Mouse (Mus musculus) cerebellum, adult (tissue): ENCODE measurements at regions not wholly inside any gene's neighbourhood (a gene's known extent, or its start where the extent isn't known, plus 50 kb on each side); places are given as distances from the start of the nearest gene placed in this dataset.
"Not testable (repeated sequence)": the region's sequence is repeated elsewhere in the genome, so short reads cannot be mapped to it uniquely, and the experiment has no call there.

Experiments used
- ATAC-seq: cut with Nextera tagmentation; 2 replicates; pipeline ENCODE4 v1.9.2; 2017; ENCODE audit warnings: mild to moderate bottlenecking, moderate library complexity, mixed read lengths; ENCODE audit not compliant: insufficient number of reproducible peaks, low FRiP score, low TSS enrichment

DNA sequence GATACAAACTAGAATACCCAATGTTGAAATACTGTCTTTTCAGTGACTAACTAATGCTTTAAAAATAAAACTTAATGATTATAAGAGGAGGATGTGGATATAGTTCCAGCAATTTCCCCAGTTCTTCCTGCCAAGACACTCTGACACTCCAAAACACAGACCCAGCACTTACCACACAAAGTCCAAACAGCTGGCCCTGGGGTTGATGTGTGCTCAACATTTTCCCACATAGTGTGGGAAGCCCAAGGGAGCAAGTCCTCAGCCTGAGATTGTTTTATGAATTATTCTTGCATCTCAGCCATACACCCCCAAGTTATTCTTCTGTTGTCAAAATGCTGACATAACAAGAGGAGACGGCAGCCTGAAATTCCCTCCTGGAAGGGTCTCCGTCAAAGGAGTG lies 187.5 kb upstream of the Gm21897 start:
- ATAC-seq, result no peak

DNA sequence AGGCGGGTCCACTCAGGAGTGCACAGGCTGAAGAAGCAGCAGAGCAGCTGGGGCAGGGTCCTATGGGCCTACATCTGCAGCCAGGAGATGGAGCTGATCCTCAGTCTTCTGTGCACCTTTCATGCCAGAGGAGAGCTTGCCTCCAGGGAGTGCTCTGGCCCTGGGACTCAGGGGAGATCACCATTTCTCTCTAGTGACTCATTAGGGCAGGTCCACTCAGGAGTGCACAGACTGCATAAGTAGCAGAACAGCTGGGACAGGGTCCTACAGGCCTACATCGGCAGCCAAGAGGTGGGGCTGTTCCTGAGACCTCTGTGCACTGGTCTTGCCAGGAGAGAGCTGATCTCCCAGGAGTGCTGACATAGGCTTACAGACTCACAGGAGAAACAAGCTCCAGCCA lies 159.4 kb upstream of the Gm21897 start:
- no peak for ATAC-seq

DNA sequence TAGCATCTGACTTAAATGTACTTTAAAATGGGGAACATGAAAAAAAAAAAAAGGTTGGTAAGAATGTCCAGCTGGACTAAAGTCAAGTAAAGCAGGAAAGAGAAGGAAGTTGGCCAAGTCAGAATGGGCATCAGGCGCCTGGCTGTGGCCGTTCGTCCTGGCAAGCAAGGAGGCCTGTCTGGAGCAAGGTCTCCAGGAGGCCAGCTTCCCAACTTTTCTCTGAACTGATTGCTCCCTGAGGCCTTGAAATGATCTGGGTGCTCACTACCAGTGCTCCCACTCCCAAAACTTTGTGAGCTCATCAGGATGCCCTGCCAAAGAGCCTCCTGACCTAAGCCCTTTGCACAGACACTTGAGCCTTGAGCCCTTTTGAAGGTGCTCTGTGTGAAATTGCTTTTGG lies 141.7 kb upstream of the Gm21897 start:
- ATAC-seq, result no peak

DNA sequence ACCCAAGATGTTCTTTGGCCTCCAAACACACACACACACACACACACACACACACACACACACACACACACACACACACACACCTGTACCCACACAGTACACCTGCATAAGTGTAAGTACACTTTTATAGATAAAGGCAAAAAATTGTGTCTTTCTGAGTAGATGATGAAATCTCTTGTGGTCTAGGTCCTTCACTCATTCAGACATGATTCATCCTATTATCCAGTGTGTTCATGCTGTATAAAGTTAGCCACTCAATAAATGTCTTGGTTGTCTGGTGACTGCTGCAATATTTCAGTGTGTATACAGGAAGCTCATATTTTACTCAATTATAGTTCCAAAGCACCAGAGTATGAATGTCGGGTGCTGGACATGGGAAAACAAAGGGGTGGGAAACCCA lies 131.5 kb upstream of the Gm21897 start:
- no peak for ATAC-seq

DNA sequence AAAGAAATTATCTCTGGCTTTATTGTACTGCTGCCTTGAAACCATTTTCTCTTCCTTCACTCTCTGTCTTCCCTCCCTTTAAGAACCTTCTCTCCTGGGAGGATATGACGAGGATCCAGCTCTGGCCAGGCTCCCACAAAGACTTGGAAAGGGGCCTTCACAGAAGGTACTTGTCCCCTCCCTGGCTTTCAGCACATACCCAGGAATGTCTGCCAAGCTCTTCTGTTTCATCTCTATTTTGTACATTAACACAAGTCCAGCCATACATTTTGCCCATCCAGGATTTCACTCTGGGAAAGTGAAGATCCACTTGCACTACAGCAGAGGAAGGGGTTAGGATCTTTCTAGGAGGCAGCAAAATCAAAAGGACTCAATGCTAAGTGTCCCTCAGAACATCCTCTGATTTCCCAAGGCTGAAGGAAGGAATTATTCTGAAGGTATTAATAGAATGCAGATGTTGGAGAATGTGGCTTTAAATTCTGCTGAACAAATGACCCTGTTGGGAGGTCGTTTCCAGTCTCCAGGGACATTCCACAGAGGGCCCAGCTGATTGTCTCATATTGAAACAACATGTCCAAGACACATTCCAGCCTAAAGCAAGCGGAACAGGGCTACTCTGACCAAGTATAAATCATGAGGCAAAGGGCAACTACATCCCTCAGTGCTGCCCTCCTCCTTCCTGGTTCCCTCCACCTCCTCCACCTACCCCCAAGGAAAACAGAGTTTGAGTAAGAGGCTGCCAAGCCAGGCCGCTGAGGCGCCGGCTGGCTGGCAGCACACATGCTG lies 122.1 kb upstream of the Gm21897 start:
- ATAC-seq, result no peak

DNA sequence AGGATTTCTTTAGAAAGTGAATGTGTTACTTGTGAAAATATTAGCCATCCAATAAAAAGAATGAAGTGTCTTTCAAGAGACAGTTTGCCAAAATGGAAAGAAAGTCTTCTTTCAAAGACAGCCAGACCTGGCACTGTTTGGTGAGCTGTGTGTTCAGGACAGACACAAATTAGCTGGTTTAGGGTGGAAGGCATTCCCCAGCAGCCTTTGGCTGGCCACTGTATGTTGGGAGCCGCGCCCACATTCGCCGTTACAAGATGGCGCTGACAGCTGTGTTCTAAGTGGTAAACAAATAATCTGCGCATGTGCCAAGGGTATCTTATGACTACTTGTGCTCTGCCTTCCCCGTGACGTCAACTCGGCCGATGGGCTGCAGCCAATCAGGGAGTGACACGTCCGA lies 121.3 kb upstream of the Gm21897 start:
- ATAC-seq, result not testable (repeated sequence)

DNA sequence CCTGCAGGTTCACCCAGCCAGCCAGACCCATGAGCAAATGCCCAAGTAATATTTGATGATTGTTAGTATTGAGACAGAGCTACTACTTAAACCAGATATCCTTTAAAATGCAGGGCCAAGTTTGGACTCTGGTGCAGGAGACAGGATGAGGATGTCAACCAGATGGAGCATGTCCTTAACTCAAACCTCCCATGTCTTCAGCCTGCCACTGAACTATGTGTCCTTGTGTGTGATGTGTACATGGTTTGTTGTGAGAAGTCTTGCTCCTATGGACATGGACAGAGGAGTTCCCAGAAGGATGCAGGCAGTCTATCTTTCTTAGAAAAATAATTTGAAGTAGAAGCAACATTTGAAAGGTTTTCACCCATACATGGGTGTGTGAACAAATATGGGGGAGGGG lies 120.4 kb upstream of the Gm21897 start:
- no peak for ATAC-seq

DNA sequence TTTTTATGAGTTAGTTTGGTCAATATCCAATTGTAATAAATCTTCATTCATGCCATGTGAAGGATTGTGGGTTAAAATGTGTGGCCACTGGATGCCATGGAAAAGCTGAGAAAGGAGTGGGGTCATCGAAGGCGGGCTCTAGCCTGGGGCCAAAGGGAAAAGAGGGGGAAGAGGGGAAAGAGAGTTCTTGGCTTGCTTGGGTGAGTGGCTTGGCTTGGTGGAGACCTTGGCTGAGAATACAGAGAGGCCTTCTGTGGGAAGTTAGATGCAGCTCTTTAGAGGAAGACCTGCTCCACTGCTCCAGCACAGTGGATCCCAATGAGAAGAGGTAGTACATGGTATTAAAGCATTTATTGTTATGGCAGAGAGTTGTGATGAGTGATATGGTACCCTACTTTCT lies 101.3 kb upstream of the Gm21897 start:
- ATAC-seq, result no peak

DNA sequence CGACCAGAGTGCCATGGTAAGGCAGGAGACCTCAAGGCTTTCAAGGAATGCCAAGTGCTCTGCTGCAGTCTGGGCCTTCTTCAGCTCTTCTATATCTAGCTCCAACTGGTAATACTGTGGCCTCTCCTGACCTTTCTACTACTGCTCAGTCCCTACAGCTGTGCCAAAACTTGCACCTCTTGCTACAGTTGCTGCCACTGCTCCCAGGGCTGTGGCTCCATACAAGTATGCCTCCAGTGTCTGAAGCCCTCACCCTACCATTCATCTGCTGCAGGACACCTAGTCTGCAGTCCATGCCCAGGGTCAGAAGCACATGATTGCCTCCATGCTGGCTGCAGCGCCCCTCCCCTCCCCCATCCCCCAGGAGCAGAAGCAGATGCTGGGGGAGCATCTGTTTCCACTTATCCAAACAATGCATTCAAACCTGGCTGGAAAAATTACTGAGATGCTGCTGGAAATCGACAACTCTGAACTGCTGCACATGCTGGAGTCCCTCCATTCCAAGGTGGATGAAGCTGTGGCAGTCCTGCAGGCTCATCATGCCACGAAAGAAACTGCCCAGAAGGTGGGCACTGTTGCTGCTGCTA lies 96.2 kb upstream of the Gm21897 start:
- ATAC-seq, result no peak

DNA sequence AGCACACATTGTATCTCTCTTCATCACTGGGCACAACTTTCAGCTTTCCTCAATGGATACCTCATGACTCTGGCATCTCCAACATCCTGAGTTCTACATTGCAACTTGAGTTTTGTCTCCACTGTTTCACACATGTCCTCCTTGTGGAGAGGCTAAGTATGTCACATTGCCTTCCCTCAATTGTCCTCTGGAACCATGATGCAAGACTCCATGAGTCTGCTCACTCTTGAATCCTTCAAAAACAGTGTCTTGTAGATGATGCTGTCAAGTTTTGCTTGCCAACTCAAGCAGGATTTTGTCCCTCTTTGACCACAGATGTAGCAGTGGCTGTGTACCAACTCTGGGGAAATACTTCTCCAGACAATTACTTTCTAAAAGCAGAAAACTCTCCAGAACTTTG lies 79.4 kb upstream of the Gm21897 start:
- ATAC-seq, result no peak

DNA sequence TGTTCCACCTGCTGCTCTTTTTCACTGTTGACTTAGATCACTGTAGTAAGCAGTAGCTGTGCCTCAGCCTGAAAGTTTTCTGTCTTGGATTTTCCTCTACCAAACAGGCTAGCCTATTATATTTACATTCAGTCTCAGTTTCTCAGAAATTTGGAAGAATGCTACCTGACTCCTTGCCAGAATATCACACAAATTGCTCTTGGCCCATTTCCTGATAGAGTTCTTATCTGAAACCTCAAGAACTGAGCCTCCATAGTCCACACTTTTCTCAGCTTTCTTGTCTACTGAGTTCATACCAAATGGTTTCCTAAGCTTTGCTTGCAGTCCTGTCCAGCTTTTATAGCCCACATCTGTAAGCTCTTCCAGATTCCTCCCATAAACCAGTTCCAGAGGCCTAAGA lies 78.8 kb upstream of the Gm21897 start:
- no peak for ATAC-seq

DNA sequence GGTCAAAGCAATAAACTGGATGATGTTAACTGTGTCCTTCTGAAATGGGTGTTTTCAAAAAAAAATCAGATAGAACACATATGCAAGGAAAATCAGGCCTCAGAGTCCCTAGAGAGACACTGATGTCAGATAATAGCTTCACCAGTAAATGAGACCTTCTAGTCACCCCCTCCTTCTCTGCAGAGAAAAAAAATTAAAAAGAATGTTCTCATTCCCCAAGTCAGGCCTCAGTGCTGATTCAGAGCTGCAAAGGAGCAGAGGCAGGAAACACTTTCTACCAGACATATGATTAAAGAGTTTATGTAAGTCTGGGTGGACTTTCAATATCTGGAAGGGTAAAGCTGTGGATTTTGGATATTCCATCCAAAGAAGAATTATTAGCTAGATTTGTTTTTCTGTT lies 67.1 kb upstream of the Gm21897 start:
- ATAC-seq, result no peak

DNA sequence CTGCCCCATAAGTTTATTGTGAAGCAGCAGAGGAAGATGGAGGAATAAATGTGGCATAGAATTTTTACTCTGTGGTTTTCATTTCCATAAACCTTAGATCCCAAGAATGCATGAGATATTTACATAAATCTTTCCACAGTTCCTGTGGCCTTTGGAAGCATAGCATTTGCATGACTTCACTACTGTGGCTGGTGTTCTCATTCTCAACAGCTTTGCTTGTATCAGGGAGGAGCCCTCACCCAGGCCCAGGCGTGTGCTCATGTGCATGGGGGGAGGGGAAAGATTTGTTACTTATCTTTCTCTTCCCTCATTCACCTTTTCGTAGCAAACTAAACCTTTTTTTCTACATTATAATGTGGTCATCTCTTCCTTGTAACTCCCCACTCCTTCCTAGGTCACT lies 65.6 kb upstream of the Gm21897 start:
- no peak for ATAC-seq

DNA sequence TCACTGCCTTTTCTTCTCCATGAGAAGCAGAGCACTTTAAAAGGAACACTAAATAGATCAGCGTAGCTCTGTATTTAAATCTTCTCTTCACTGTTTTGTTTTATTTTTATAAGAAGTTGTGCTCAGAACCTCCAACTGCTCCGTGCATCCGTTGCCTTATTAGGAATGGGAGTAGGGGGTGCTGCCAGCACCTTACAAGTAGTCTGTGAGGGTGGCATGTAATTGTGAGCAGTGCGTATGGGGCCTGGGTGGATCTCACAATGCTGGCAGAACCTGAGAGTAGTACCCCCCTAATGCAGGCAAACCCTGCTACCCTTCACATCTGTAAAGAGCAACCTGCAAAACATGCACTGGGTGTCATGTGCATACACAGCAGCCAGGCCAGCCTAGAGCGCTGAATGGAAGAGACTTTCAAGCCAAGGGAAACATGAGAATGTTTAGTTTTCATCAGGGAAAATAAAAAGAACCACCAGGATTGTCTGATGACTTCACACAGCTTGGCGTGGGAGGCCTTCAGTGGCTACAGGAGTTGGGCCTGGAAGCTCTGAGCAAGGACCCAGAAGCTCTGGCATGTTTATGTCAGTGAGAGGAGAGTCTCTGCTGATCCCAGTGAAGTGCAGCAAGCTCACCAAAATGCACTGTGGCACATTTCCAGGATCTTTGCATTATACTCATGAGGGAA lies 64.5 kb upstream of the Gm21897 start:
- ATAC-seq, result no peak

DNA sequence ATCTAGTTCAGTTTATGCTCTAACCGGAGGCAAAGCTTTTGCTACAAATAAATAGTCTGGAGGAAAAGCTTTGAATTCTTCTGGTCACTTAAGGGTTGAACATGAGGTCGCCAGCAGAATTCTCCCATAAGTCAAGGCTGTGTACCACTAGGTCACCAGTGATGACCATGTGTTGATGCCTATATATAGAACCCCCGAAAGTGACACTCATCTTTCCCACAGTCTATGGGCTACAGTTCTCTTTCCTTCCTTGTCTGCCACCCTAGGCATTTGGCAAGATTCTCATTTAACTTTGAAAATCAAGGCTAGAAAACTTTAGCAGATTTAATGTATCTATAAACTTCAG lies 63.9 kb upstream of the Gm21897 start:
- ATAC-seq, result no peak

DNA sequence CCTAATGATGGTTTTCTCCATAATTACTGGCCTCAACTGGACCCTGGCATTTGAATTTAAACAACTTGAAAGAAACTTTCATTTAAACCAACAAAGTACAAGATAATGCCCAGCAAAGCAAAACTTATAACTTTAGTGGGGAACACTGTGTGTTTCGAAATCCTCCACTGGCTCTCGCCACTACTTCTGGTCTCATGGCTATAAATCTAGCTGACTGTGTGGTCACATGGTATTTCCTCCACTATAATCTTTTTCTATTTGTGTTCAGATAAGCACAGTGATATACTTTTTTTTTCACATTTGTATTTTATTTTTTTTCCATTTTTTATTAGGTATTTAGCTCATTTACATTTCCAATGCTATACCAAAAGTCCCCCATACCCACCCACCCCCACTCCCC lies 62.6 kb upstream of the Gm21897 start:
- ATAC-seq, result no peak

DNA sequence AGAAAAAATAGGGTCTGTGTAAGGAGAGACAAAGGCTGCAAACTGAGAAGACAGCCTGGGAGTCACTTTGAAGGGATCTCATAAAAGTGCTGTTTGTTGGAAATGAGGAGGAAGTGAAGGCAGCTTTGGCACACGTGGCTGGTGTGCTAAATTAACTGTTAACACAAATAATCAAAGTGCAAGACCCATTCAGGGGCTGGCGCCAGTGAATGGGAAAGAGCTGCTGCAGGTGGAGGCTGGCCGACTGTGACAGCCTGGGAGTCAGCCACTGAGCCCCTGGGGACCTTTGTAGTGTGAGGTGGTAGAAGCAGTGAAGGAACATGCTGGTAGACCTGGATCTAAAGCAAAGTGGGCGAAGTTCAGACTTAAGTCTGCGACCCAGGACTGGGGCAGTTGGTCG lies 57.8 kb upstream of the Gm21897 start:
- no peak for ATAC-seq

DNA sequence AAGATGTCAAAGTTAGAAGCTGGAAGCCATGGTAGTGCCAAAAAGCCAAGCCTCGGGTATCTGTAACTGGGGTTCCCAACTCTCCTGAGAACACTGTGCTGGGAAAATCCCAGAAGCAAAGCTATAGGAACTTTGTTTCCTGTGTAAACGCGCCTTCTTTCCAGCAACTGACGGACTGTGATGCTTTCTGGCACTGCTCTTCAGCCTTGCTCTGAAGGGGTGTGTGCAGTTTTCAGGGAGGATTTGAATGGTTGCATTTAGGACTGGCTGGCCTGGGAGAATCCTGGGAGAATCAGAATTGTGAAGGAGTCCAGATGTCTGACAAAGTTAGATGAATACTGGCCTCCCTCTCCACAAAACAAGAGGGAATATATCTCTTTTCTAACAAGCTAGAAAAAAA lies 57.2 kb upstream of the Gm21897 start:
- no peak for ATAC-seq
